Mouse (Mus musculus) midbrain, embryonic 13.5 days (tissue): ENCODE measurements around the gene Dnajb1. TPM values are rescaled to one million over a fixed set of nuclear protein-coding genes. Genes with fewer than 3 reads are reported as not detected.

Experiments used
- ATAC-seq: fragments of 200-750 bp; cut with Nextera tagmentation; 2 replicates; pipeline ENCODE4 v1.8.0; 2017; ENCODE audit warnings: mild to moderate bottlenecking, moderate TSS enrichment, moderate library complexity
- H3K27ac ChIP-seq: fragments of 300-500 bp; sonication (generic); 2 replicates; pipeline ENCODE4 v1.5.1; 2015; ENCODE audit warnings: inconsistent platforms, mild to moderate bottlenecking, moderate library complexity
- H3K27me3 ChIP-seq: fragments of 300-500 bp; sonication (generic); 2 replicates; pipeline ENCODE4 v1.6.1; 2015; ENCODE audit warnings: mild to moderate bottlenecking, inconsistent platforms
- H3K36me3 ChIP-seq: fragments of 300-500 bp; sonication (generic); 2 replicates; pipeline ENCODE4 v1.6.1; 2015; ENCODE audit warnings: mild to moderate bottlenecking, inconsistent platforms
- H3K4me1 ChIP-seq: fragments of 300-500 bp; sonication (generic); replicated peaks from 2 replicates; pipeline ENCODE4 v1.6.1; 2015; ENCODE audit warnings: inconsistent platforms
- H3K4me2 ChIP-seq: fragments of 300-500 bp; sonication (generic); replicated peaks from 2 replicates; pipeline ENCODE4 v1.6.1; 2015; ENCODE audit warnings: moderate library complexity, mild to moderate bottlenecking, inconsistent platforms
- H3K4me3 ChIP-seq: fragments of 300-500 bp; sonication (generic); replicated peaks from 2 replicates; pipeline ENCODE4 v1.5.1; 2015; ENCODE audit warnings: mild to moderate bottlenecking, inconsistent platforms
- H3K9ac ChIP-seq: fragments of 300-500 bp; sonication (generic); replicated peaks from 2 replicates; pipeline ENCODE4 v1.6.1; 2015; ENCODE audit warnings: mild to moderate bottlenecking, inconsistent platforms
- H3K9me3 ChIP-seq: fragments of 300-500 bp; sonication (generic); 2 replicates; pipeline ENCODE4 v1.6.1; 2016; ENCODE audit warnings: mild to moderate bottlenecking, inconsistent platforms
- WGBS: fragments of 180-500 bp; shearing (Covaris S2); methylation state at CpG from one replicate; pipeline ENCODE4 v1.1.7; 2015; 5-methylcytosine and 5-hydroxymethylcytosine counted together
- polyA plus RNA-seq: library from polyadenylated mRNA; unstranded; fragments of >200 nt; fragmentation: Nextera tagmentation; extraction: Ambion mirVana; gene quantifications from 2 replicates; pipeline ENCODE4 v1.2.1, GENCODE M21; 2015

Gene Dnajb1
- polyA plus RNA-seq, 1 experiment from 2014 or later, result 61.5 TPM

GRCm38 (mm10) chr8:83619568-83620285 lies 11.7 kb downstream of the Dnajb1 start:
- H3K4me2 ChIP-seq, result no peak overlapping the region
- H3K4me3 ChIP-seq, result no peak overlapping the region
- no peak overlapping the region for H3K9ac ChIP-seq
- 91% methylated on average over 9 of the region's 9 CpGs for WGBS
- no peak overlapping the region for H3K27ac ChIP-seq
- no peaks in the 10 kb centered on the region for H3K9me3 ChIP-seq
- no peaks in the 10 kb centered on the region for H3K36me3 ChIP-seq
- peaks cover 3% of the 10 kb centered on the region; the same call in 1 of the 2 replicates for H3K4me1 ChIP-seq
- 0 out of 2 replicates have a peak, but pooled peaks cover 3% of the 10 kb centered on the region for H3K27me3 ChIP-seq
- no peak for ATAC-seq

- Histone ChIP-seq H3K36me3 (no peaks in the 10 kb centered on the region), H3K27me3 (0 out of 2 replicates have a peak, but pooled peaks cover 3% of the 10 kb centered on the region), H3K4me1 (peaks cover 3% of the 10 kb centered on the region; the same call in 1 of the 2 replicates), H3K9me3 (no peaks in the 10 kb centered on the region), H3K4me3 (peak overlapping the region; percentile 41), H3K4me2 (peak overlapping the region; percentile 73), H3K27ac (no peak overlapping the region), H3K9ac (peak overlapping the region; percentile 70)
- peak; percentile 51; the same call in 1 of the 2 replicates for ATAC-seq
- WGBS, result 53% methylated on average over 15 of the region's 15 CpGs
Observed at GRCm38 (mm10) chr8:83621691-83622388, 13.8 kb downstream of the Dnajb1 start.

- no peak overlapping the region for H3K27ac ChIP-seq
- 11% methylated on average over 23 of the region's 23 CpGs for WGBS
Observed at GRCm38 (mm10) chr8:83622389-83622989, 14.5 kb downstream of the Dnajb1 start.

GRCm38 (mm10) chr8:83623549-83623948 lies 15.6 kb downstream of the Dnajb1 start:
- Histone ChIP-seq H3K4me2 (no peak overlapping the region), H3K27me3 (0 out of 2 replicates have a peak, but pooled peaks cover 3% of the 10 kb centered on the region), H3K27ac (no peak overlapping the region), H3K36me3 (no peaks in the 10 kb centered on the region), H3K9ac (no peak overlapping the region), H3K4me3 (no peak overlapping the region), H3K9me3 (no peaks in the 10 kb centered on the region), H3K4me1 (peaks cover 3% of the 10 kb centered on the region; the same call in 1 of the 2 replicates)
- WGBS, result 87% methylated on average over 7 of the region's 7 CpGs
- ATAC-seq, result no peak

More at GRCm38 (mm10) chr8:83622389-83622989, 14.5 kb downstream of the Dnajb1 start:
- Histone ChIP-seq H3K4me2 (peak overlapping the region; percentile 73), H3K9ac (peak overlapping the region; percentile 70), H3K4me3 (peak overlapping the region; percentile 41), H3K9me3 (no peaks in the 10 kb centered on the region), H3K27me3 (0 out of 2 replicates have a peak, but pooled peaks cover 3% of the 10 kb centered on the region), H3K36me3 (no peaks in the 10 kb centered on the region), H3K4me1 (peaks cover 3% of the 10 kb centered on the region; the same call in 1 of the 2 replicates)
- ATAC-seq, result peak; percentile 95

GRCm38 (mm10) chr8:83624739-83625138 lies 16.7 kb downstream of the Dnajb1 start:
- peak; percentile 12; the same call in 1 of the 2 replicates for ATAC-seq

GRCm38 (mm10) chr8:83625676-83626299 lies 17.8 kb downstream of the Dnajb1 start:
- Histone ChIP-seq H3K4me2 (no peak overlapping the region), H3K9me3 (no peaks in the 10 kb centered on the region), H3K9ac (no peak overlapping the region), H3K27me3 (0 out of 2 replicates have a peak, but pooled peaks cover 3% of the 10 kb centered on the region), H3K4me1 (peaks cover 3% of the 10 kb centered on the region; the same call in 1 of the 2 replicates), H3K4me3 (no peak overlapping the region), H3K27ac (no peak overlapping the region), H3K36me3 (no peaks in the 10 kb centered on the region)
- no peak for ATAC-seq
- 89% methylated on average over 6 of the region's 6 CpGs for WGBS

More at GRCm38 (mm10) chr8:83624739-83625138, 16.7 kb downstream of the Dnajb1 start:
- no peaks in the 10 kb centered on the region for H3K9me3 ChIP-seq
- H3K4me2 ChIP-seq, result no peak overlapping the region
- WGBS, result 53% methylated on average over 3 of the region's 3 CpGs
- no peak overlapping the region for H3K27ac ChIP-seq
- H3K9ac ChIP-seq, result no peak overlapping the region
- 0 out of 2 replicates have a peak, but pooled peaks cover 3% of the 10 kb centered on the region for H3K27me3 ChIP-seq
- no peaks in the 10 kb centered on the region for H3K36me3 ChIP-seq
- H3K4me1 ChIP-seq, result peaks cover 3% of the 10 kb centered on the region; the same call in 1 of the 2 replicates
- H3K4me3 ChIP-seq, result no peak overlapping the region

GRCm38 (mm10) chr8:83632083-83632707 lies 24.2 kb downstream of the Dnajb1 start:
- 0 out of 2 replicates have a peak, but pooled peaks cover 3% of the 10 kb centered on the region for H3K9me3 ChIP-seq
- no peak overlapping the region for H3K4me2 ChIP-seq
- H3K36me3 ChIP-seq, result no peaks in the 10 kb centered on the region
- H3K4me3 ChIP-seq, result no peak overlapping the region
- ATAC-seq, result no peak
- H3K27ac ChIP-seq, result no peak overlapping the region
- no peaks in the 10 kb centered on the region for H3K27me3 ChIP-seq
- WGBS, result 91% methylated on average over 7 of the region's 7 CpGs
- H3K9ac ChIP-seq, result no peak overlapping the region
- H3K4me1 ChIP-seq, result no peaks in the 10 kb centered on the region

GRCm38 (mm10) chr8:83638856-83639255 lies 30.9 kb downstream of the Dnajb1 start:
- no peak for ATAC-seq
- no peak overlapping the region for H3K4me2 ChIP-seq
- 78% methylated on average over 4 of the region's 4 CpGs for WGBS
- 0 out of 2 replicates have a peak, but pooled peaks cover 3% of the 10 kb centered on the region for H3K9me3 ChIP-seq
- no peaks in the 10 kb centered on the region for H3K27me3 ChIP-seq
- H3K4me1 ChIP-seq, result no peaks in the 10 kb centered on the region
- no peaks in the 10 kb centered on the region for H3K36me3 ChIP-seq
- no peak overlapping the region for H3K4me3 ChIP-seq
- no peak overlapping the region for H3K27ac ChIP-seq
- no peak overlapping the region for H3K9ac ChIP-seq

- H3K9ac ChIP-seq, result no peak overlapping the region
- no peaks in the 10 kb centered on the region for H3K36me3 ChIP-seq
- ATAC-seq, result no peak
- H3K4me3 ChIP-seq, result no peak overlapping the region
- 0 out of 2 replicates have a peak, but pooled peaks cover 3% of the 10 kb centered on the region for H3K9me3 ChIP-seq
- H3K27me3 ChIP-seq, result no peaks in the 10 kb centered on the region
- no peak overlapping the region for H3K4me2 ChIP-seq
- 78% methylated on average over 5 of the region's 5 CpGs for WGBS
- no peaks in the 10 kb centered on the region for H3K4me1 ChIP-seq
- no peak overlapping the region for H3K27ac ChIP-seq
Observed at GRCm38 (mm10) chr8:83639649-83640048, 31.7 kb downstream of the Dnajb1 start.

GRCm38 (mm10) chr8:83647511-83647910 lies 39.5 kb downstream of the Dnajb1 start:
- Histone ChIP-seq H3K9ac (no peak overlapping the region), H3K4me2 (no peak overlapping the region), H3K27ac (no peak overlapping the region), H3K27me3 (no peaks in the 10 kb centered on the region), H3K36me3 (no peaks in the 10 kb centered on the region), H3K4me3 (no peak overlapping the region), H3K4me1 (peaks cover 5% of the 10 kb centered on the region), H3K9me3 (no peaks in the 10 kb centered on the region)
- ATAC-seq, result no peak
- 97% methylated on average over 11 of the region's 11 CpGs for WGBS

GRCm38 (mm10) chr8:83648031-83648430 lies 40.0 kb downstream of the Dnajb1 start:
- Histone ChIP-seq H3K27ac (no peak overlapping the region), H3K4me3 (no peak overlapping the region), H3K9ac (no peak overlapping the region), H3K4me1 (peaks cover 6% of the 10 kb centered on the region), H3K4me2 (no peak overlapping the region), H3K36me3 (no peaks in the 10 kb centered on the region), H3K9me3 (no peaks in the 10 kb centered on the region), H3K27me3 (no peaks in the 10 kb centered on the region)
- no peak for ATAC-seq
- WGBS, result 94% methylated on average over 4 of the region's 4 CpGs
